Mouse (Mus musculus): ENCODE results near the gene Trim80.

GRCm38 (mm10) chr11:115448998-115449397 lies 8.7 kb downstream of the Trim80 start:
- no peak for TF ChIP-seq CTCF (conservative IDR thresholded peaks at IDR 0.05; ENCODE audit: insufficient read depth, insufficient read length, low read depth, low read length)
- no peak for TF ChIP-seq POLR2A (IDR thresholded peaks at IDR 0.05; ENCODE audit: low read depth, low read length)
